Mouse (Mus musculus) stomach, embryonic 16.5 days (tissue): ENCODE data around the gene Galnt2. TPM values are rescaled to one million over a fixed set of nuclear protein-coding genes. Genes with fewer than 3 reads are reported as not detected.

Experiments
- ATAC-seq: fragments of 200-750 bp; cut with Nextera tagmentation; 2 replicates; pipeline ENCODE4 v1.8.0; 2017; ENCODE audit warnings: moderate number of reproducible peaks, moderate TSS enrichment; ENCODE audit not compliant: insufficient read depth, low FRiP score
- H3K27ac ChIP-seq: fragments of 300-500 bp; sonication (generic); 2 replicates; pipeline ENCODE4 v1.5.1; 2014; ENCODE audit warnings: low read length
- H3K27me3 ChIP-seq: fragments of 300-500 bp; sonication (generic); 2 replicates; pipeline ENCODE4 v1.6.1; 2014; ENCODE audit warnings: low read length, control low read depth, mixed read lengths; ENCODE audit not compliant: control insufficient read depth, insufficient read depth
- H3K36me3 ChIP-seq: fragments of 300-500 bp; sonication (generic); 2 replicates; pipeline ENCODE4 v1.6.1; 2014; ENCODE audit warnings: low read length; ENCODE audit not compliant: control insufficient read depth, insufficient read depth
- H3K4me1 ChIP-seq: fragments of 300-500 bp; sonication (generic); 2 replicates; pipeline ENCODE4 v1.6.1; 2014; ENCODE audit warnings: low read length, control low read depth, mixed read lengths; ENCODE audit not compliant: control insufficient read depth, insufficient read depth
- H3K4me2 ChIP-seq: fragments of 300-500 bp; sonication (generic); 2 replicates; pipeline ENCODE4 v1.6.1; 2014; ENCODE audit warnings: low read depth, low read length, mixed read lengths
- H3K4me3 ChIP-seq: fragments of 300-500 bp; sonication (generic); replicated peaks from 2 replicates; pipeline ENCODE4 v1.5.1; 2014; ENCODE audit warnings: mild to moderate bottlenecking, low read length
- H3K9ac ChIP-seq: fragments of 300-500 bp; sonication (generic); 2 replicates; pipeline ENCODE4 v1.6.1; 2014; ENCODE audit warnings: low read length
- H3K9me3 ChIP-seq: fragments of 300-500 bp; sonication (generic); replicated peaks from 2 replicates; pipeline ENCODE4 v1.6.1; 2016; ENCODE audit warnings: low read length, control low read depth; ENCODE audit not compliant: control insufficient read depth
- WGBS: fragments of 180-500 bp; shearing (Covaris S2); extraction: QIAGEN DNeasy Blood & Tissue Kit; methylation state at CpG from one replicate; pipeline ENCODE4 v1.1.7; 2014; 5-methylcytosine and 5-hydroxymethylcytosine counted together
- polyA plus RNA-seq: library from polyadenylated mRNA; unstranded; fragments of >200 nt; fragmentation: Nextera tagmentation; extraction: Ambion mirVana; gene quantifications from 2 replicates; pipeline ENCODE4 v1.2.1, GENCODE M21; 2015

Galnt2 gene
- polyA plus RNA-seq, 1 experiment from 2014 or later, result 49.3 TPM

GRCm38 (mm10) chr8:124242913-124243312 lies 11.7 kb downstream of the Galnt2 start:
- Histone ChIP-seq H3K36me3 (peaks cover 12% of the 10 kb centered on the region), H3K9ac (no peak overlapping the region), H3K9me3 (peaks cover 6% of the 10 kb centered on the region; the same call in 1 of the 2 replicates), H3K4me3 (no peak overlapping the region), H3K27ac (no peak overlapping the region), H3K27me3 (no peaks in the 10 kb centered on the region), H3K4me1 (peaks cover 44% of the 10 kb centered on the region), H3K4me2 (no peak overlapping the region)
- ATAC-seq, result no peak
- WGBS, result 90% methylated on average over 5 of the region's 5 CpGs

DNA sequence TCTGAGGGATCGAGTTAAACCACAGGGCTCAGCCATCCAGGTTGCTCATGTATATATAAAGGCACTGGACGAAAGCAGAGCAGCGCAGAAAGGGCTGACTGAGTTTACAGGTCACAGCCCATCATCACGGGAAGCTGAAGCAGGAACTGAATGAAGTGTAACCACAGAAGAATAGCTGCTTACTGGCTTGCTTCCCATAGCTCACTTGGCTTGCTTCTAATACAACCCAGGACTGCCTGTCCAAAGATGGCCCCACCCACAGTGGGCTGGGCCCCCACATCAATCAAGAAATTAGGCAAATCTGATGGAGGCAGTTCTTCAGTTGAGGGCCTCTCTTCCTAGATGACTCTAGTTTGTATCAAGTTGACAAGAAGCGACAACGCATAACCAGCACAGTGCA lies 16.4 kb downstream of the Galnt2 start:
- H3K4me2 ChIP-seq, result no peak overlapping the region
- H3K27me3 ChIP-seq, result no peaks in the 10 kb centered on the region
- H3K9me3 ChIP-seq, result peaks cover 6% of the 10 kb centered on the region; the same call in 1 of the 2 replicates
- H3K27ac ChIP-seq, result no peak overlapping the region
- peaks cover 33% of the 10 kb centered on the region for H3K4me1 ChIP-seq
- H3K4me3 ChIP-seq, result no peak overlapping the region
- H3K9ac ChIP-seq, result no peak overlapping the region
- peaks cover 12% of the 10 kb centered on the region for H3K36me3 ChIP-seq
- 86% methylated on average over 6 of the region's 6 CpGs for WGBS
- ATAC-seq, result no peak

DNA sequence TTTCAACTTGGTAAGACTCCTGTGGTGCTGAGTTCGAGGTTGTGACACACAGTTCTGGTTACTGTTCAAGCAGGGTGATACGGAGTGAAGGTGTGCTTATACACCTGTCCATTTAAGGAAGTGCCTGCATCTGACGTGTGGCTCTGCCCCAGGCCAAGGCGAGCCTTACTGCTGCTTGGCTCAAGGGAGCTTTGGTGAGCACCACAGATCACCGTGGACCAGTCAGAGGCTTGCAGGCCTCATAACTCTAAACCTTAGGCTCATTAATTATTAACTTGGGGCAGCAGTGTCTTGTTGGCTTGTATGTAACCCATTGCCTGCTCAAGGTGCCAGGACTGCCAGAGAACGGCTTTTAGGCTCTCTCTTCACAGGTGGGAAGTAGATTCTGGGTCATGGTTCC lies 17.5 kb downstream of the Galnt2 start:
- ATAC-seq, result 0 out of 2 replicates have a peak, but pooled peaks have one; percentile 56
- no peak overlapping the region for H3K27ac ChIP-seq
- peaks cover 10% of the 10 kb centered on the region for H3K36me3 ChIP-seq
- H3K9me3 ChIP-seq, result peaks cover 5% of the 10 kb centered on the region; the same call in 1 of the 2 replicates
- H3K4me3 ChIP-seq, result no peak overlapping the region
- WGBS, result 74% methylated on average over 6 of the region's 6 CpGs
- H3K27me3 ChIP-seq, result no peaks in the 10 kb centered on the region
- peaks cover 38% of the 10 kb centered on the region for H3K4me1 ChIP-seq
- H3K9ac ChIP-seq, result no peak overlapping the region
- H3K4me2 ChIP-seq, result no peak overlapping the region

DNA sequence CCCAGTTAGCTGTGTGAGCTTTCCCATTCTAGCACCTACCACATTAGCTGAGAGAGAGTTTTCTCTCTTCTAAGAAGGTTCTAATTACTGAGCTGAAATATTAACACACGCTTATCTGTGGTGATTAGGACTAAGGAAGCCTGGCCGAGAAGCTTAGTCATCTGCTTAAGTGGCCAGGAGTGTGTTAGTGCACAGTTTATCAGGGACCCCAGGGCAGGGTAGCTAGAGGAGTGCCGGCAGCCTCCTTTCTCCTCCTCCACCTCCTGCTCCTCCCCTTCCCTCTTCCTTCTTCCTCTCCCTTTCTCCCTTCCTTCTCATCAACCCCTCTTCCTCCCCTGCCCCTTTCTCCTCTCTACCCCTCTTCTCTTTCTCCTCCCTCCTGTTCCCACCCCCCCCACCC lies 19.1 kb downstream of the Galnt2 start:
- peak overlapping the region; percentile 34; the same call in 1 of the 2 replicates for H3K27ac ChIP-seq

GRCm38 (mm10) chr8:124250785-124251184 lies 19.6 kb downstream of the Galnt2 start:
- 0 out of 2 replicates have a peak, but pooled peaks have one; percentile 31 for ATAC-seq
- H3K36me3 ChIP-seq, result no peaks in the 10 kb centered on the region
- no peak overlapping the region for H3K4me3 ChIP-seq

More for the DNA sequence above, 19.1 kb downstream of the Galnt2 start:
- H3K4me2 ChIP-seq, result no peak overlapping the region
- 23% methylated on average over 3 of the region's 3 CpGs for WGBS
- H3K9me3 ChIP-seq, result no peaks in the 10 kb centered on the region
- no peaks in the 10 kb centered on the region for H3K27me3 ChIP-seq
- peak overlapping the region; percentile 34; the same call in 1 of the 2 replicates for H3K9ac ChIP-seq
- H3K4me3 ChIP-seq, result no peak overlapping the region
- H3K36me3 ChIP-seq, result no peaks in the 10 kb centered on the region
- peak; percentile 52; the same call in 1 of the 2 replicates for ATAC-seq
- H3K4me1 ChIP-seq, result peaks cover 38% of the 10 kb centered on the region

GRCm38 (mm10) chr8:124252533-124252950 lies 21.4 kb downstream of the Galnt2 start:
- H3K4me1 ChIP-seq, result peaks cover 53% of the 10 kb centered on the region
- no peak overlapping the region for H3K4me3 ChIP-seq
- no peaks in the 10 kb centered on the region for H3K9me3 ChIP-seq
- ATAC-seq, result no peak
- H3K36me3 ChIP-seq, result no peaks in the 10 kb centered on the region
- peak overlapping the region; percentile 18; the same call in 1 of the 2 replicates for H3K27ac ChIP-seq
- no peak overlapping the region for H3K9ac ChIP-seq
- no peak overlapping the region for H3K4me2 ChIP-seq
- 67% methylated on average over 5 of the region's 5 CpGs for WGBS
- no peaks in the 10 kb centered on the region for H3K27me3 ChIP-seq

More at GRCm38 (mm10) chr8:124250785-124251184, 19.6 kb downstream of the Galnt2 start:
- no peaks in the 10 kb centered on the region for H3K27me3 ChIP-seq
- H3K9ac ChIP-seq, result peak overlapping the region; percentile 52; the same call in 1 of the 2 replicates
- peaks cover 39% of the 10 kb centered on the region for H3K4me1 ChIP-seq
- H3K9me3 ChIP-seq, result no peaks in the 10 kb centered on the region
- 11% methylated on average over 4 of the region's 4 CpGs for WGBS
- H3K27ac ChIP-seq, result peak overlapping the region; percentile 58; the same call in 1 of the 2 replicates
- H3K4me2 ChIP-seq, result no peak overlapping the region

- Histone ChIP-seq H3K4me1 (peaks cover 59% of the 10 kb centered on the region), H3K36me3 (no peaks in the 10 kb centered on the region), H3K27me3 (no peaks in the 10 kb centered on the region), H3K4me3 (no peak overlapping the region), H3K9ac (no peak overlapping the region), H3K9me3 (no peaks in the 10 kb centered on the region), H3K27ac (no peak overlapping the region), H3K4me2 (no peak overlapping the region)
- ATAC-seq, result no peak
- 72% methylated on average over 6 of the region's 6 CpGs for WGBS
These were observed 22.7 kb downstream of the Galnt2 start for GRCm38 (mm10) chr8:124253939-124254338.

DNA sequence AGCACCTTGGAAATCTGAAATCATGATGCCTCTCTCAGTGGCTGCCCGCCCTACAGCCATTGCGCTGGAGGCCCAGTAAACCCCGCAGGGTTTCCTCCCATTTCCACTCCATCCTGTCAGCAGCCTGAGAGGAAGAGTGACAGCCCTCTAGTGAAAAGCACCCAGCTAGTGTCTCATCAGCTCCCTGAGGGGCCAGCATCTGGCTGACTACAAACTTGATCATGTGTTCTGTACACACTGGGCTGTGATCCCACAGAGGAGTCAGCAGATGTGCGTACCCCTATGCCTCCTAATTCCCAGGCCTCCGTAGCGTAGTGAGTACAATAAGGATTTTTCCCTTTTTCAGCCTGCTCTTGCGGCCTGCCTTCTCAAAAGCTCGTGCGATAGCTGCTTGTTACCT lies 25.6 kb downstream of the Galnt2 start:
- Histone ChIP-seq H3K4me3 (no peak overlapping the region), H3K9ac (no peak overlapping the region), H3K9me3 (no peaks in the 10 kb centered on the region), H3K4me1 (peaks cover 49% of the 10 kb centered on the region), H3K27me3 (no peaks in the 10 kb centered on the region), H3K36me3 (no peaks in the 10 kb centered on the region), H3K27ac (peak overlapping the region; percentile 38), H3K4me2 (no peak overlapping the region)
- ATAC-seq, result no peak
- 66% methylated on average over 9 of the region's 9 CpGs for WGBS

DNA sequence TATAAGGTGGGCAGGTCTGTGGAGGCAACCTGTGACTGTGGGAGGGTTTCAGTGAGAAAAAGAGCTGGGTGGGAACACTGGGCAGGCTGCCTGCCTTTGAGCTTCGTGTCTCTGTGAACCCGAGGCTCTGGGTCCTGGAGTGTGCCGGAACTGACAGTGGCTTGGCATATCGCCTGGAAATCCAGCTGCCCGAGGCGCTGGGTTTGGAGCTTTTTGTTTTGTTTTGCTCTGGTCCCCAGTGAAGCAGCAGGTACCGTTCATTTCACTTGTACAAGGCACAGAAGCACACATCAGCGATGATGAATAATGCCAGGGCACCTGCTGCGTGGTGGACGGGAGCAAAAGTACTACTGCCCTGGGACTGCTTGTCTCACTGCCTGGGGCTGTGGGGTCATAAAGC lies 26.2 kb downstream of the Galnt2 start:
- no peaks in the 10 kb centered on the region for H3K36me3 ChIP-seq
- H3K4me2 ChIP-seq, result no peak overlapping the region
- H3K27me3 ChIP-seq, result no peaks in the 10 kb centered on the region
- H3K4me1 ChIP-seq, result peaks cover 45% of the 10 kb centered on the region
- ATAC-seq, result peak; percentile 45; the same call in 1 of the 2 replicates
- no peak overlapping the region for H3K4me3 ChIP-seq
- H3K27ac ChIP-seq, result peak overlapping the region; percentile 38
- H3K9me3 ChIP-seq, result no peaks in the 10 kb centered on the region
- no peak overlapping the region for H3K9ac ChIP-seq
- WGBS, result 41% methylated on average over 10 of the region's 10 CpGs
